Mouse (Mus musculus) kidney, adult 2 months (tissue): ENCODE results near the gene E130114P18Rik.

ENCODE experiments used
- CTCF ChIP-seq: fragments of 200-500 bp; conservative IDR thresholded peaks from 2 replicates; pipeline ENCODE4 v1.5.1; 2011; ENCODE audit warnings: low read depth, mild to moderate bottlenecking, control low read depth, low read length, moderate library complexity, mixed read lengths; ENCODE audit not compliant: insufficient read depth, insufficient read length
- POLR2A ChIP-seq: fragments of 200-500 bp; IDR thresholded peaks from one replicate; pipeline ENCODE4 v1.6.1; 2011; ENCODE audit warnings: low read depth, low read length, control low read depth

DNA sequence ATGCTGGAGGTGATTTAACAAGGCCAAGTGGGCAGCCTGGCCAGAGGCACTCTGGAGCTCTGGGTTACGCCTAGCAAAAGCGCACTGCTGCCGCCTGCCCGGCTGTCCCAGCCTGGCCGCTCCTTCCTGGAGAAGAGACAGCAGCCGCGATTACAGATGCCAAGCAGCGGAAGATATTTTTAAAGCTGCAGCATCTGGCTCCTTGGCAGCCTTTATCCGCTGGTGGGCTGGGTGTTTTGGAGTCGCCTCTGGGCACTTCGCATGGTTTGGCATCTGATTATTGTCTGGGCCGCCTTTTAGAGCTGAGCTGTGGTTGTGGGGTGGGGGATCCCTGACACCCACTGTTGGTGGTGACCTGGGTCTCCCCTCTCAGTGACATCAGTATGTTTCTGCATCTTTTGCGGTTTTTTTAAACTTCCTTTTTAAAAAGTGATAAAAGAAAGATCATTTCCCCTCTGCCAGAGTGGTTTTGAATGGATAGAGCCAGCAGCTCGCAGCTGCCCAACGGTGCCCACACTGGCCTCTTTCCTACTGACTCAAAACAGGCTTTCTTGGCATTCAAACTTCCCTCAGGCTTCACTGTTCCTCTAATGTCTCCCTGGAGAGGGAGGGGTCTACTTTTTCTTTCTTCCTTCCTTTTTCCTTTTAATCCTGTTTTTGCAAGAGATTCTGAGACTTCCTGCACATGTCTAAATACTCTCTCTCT lies 159.1 kb downstream of the E130114P18Rik start:
- TF ChIP-seq CTCF (no peak), POLR2A (no peak)
